Mouse (Mus musculus) G1E-ER4 (cell line): ENCODE measurements around the gene Stard9. TPM values are rescaled to one million over a fixed set of nuclear protein-coding genes. Genes with fewer than 3 reads are reported as not detected.

ENCODE experiments used
- GATA1 ChIP-seq: IDR thresholded peaks from one replicate; pipeline ENCODE4 v1.8.0; 2012; ENCODE audit warnings: low read length, inconsistent platforms
- polyA plus RNA-seq: library from polyadenylated mRNA; stranded (reverse); fragments of >175 nt; gene quantifications from 2 replicates; pipeline ENCODE4 v1.2.3, GENCODE M21; 2012

Stard9 gene
- polyA plus RNA-seq, 1 experiment, result 0.26 TPM

DNA sequence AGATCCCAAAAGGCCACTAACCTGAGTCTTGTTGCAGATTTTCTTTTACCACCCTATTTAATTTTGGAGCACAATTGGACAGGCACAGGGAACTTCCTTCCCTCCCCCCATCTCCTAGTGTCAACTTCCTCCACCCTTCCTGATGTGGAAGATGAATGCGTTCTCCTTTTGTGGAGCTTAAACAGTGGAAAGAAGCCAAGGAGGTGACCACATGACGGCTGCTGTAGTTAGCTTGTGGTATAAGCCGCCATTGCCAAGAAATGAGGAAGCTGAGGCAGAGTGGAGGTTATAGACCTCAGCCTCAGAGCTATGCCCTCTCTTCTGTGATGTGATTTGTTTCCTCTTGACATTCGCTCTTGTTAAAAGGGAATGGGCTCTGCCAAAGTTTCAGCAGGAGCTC lies 3.0 kb downstream of the Stard9 start:
- no peak for TF ChIP-seq GATA1

DNA sequence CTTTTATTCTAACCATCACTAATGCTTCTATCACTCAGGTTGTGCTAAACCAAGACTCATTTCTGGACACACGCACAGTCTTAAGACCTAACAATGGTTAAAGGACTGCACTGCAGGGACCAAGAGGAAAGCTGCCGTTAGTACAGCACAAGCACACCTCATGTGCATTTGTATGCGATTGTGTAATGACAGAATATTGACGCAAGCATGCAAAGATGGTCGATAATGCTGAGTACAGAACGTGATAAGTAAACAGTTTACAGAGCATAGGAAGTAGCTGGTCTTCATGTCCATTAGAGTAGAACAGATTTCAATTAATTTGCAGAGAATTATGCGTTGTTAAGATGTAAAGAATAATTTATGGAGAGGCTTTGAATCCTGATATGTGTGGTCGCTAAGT lies 11.9 kb downstream of the Stard9 start:
- TF ChIP-seq GATA1, result no peak

GRCm38 (mm10) chr2:120643836-120644235 lies 14.9 kb downstream of the Stard9 start:
- no peak for TF ChIP-seq GATA1

GRCm38 (mm10) chr2:120646777-120647176 lies 17.9 kb downstream of the Stard9 start:
- no peak for TF ChIP-seq GATA1

DNA sequence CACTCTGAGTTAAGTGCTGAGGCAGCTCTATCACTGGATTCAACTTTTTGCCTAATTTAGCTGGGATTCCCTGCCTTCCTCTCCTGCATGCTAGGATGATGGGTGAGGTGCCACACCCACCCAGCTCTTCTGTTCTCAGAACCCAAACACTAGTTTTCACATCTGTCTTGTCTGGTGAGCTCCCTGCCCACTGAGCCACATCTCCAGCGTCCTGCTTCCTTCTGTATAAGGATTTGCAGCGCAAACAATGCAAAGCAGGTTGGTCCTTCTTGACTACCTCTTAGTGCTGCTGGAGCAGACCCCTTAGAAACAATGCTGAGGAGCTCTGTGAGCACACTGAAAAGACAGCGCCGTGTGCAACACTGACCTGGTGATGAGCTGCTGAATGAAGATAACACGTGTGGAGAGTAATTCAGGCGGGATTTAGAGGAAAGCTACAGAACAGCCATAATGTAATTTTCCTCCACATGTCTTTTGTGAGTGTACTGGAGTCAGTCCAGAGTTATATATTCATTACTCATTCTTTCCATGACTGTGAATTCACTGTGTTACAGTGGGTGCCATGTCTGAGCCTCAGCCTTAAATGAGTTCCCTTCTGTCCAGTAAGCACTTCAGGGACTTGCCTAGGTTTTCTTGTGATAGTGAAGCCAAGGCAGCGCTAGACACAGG lies 23.5 kb downstream of the Stard9 start:
- TF ChIP-seq GATA1, result no peak

GRCm38 (mm10) chr2:120652925-120653284 lies 24.0 kb downstream of the Stard9 start:
- TF ChIP-seq GATA1, result no peak

DNA sequence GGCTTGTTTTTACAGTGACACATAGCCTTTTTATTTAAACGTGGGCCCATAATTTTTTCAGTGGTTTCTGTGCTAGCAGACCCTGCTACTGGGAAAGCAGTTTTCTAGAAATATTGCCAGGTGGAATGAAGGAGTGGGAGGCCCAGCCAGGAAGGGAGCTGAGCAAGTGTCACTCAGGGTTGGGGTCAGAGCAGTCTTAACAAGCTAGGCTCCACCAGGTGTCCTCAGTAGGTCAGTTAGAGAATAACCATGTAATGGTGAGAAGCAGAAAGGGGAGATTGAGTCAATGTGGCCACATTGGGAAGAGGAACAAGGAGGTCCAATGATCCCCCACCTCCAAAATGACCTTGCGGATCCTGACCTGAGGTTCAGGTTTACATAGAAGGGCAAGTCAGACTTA lies 25.8 kb downstream of the Stard9 start:
- no peak for TF ChIP-seq GATA1

GRCm38 (mm10) chr2:120655905-120656304 lies 27.0 kb downstream of the Stard9 start:
- no peak for TF ChIP-seq GATA1

GRCm38 (mm10) chr2:120656711-120657110 lies 27.8 kb downstream of the Stard9 start:
- no peak for TF ChIP-seq GATA1

DNA sequence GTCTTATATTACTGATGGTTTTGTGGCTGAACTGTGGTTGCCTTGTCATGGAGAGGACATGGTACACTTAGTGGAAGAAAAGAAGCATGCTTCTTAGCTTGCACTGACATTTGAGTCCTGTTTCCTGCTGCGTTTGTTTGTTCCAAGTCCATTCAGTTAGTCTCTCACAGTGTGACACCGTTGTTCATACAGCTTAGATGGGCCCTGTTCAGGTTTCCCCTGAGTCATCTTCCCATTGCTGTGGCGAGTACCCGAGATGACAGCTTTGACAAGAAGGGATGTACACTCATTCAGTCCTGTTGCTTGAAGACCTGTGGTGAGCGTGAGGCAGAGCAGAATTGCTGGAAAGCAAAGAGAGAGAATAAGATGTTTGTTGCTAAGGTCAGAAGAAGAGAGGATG lies 29.6 kb downstream of the Stard9 start:
- TF ChIP-seq GATA1, result no peak

GRCm38 (mm10) chr2:120659318-120659717 lies 30.4 kb downstream of the Stard9 start:
- TF ChIP-seq GATA1, result no peak

GRCm38 (mm10) chr2:120660486-120661078 lies 31.7 kb downstream of the Stard9 start:
- peak; percentile 97 for TF ChIP-seq GATA1

DNA sequence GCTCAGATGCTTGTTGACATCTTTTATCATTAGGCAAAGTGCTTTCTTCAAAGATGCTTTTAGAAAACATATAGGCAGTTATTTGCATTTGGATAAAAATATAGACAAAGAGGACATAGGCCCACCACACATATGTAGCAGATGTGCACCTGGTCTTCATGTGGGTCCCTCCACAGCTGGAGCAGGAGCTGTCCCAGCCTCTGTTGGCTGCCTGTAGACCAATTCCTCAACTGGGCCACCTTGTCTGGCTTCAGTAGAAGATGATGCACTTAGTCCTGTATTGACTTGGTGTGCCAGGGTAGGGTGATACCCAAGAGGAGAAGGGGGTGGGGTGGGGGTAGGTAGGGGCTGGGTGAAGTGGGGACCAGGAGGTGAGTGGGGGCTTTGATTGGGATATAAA lies 33.8 kb downstream of the Stard9 start:
- TF ChIP-seq GATA1, result no peak

- TF ChIP-seq GATA1, result no peak
Observed at GRCm38 (mm10) chr2:120663491-120664154, 34.7 kb downstream of the Stard9 start.

DNA sequence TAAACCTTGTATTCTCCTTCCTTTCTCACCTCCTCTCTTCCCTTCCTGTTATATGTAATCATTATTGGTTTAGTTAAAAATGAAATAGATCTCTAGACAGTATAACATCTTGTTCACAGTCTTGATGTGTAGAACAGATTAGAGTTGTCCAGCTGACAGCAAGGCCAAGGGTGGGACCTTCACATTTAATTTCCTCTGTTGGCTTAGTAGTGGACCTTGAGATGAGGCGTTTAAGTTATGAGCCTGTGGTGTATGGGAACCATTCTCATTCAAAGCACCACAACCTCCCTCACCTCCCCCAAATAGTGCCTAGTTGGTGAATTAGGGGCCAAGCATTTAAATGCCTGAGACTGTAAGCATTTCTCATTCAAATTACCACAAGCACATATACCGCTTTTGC lies 38.5 kb downstream of the Stard9 start:
- TF ChIP-seq GATA1, result no peak

- TF ChIP-seq GATA1, result no peak
Observed at GRCm38 (mm10) chr2:120670253-120670652, 41.3 kb downstream of the Stard9 start.

DNA sequence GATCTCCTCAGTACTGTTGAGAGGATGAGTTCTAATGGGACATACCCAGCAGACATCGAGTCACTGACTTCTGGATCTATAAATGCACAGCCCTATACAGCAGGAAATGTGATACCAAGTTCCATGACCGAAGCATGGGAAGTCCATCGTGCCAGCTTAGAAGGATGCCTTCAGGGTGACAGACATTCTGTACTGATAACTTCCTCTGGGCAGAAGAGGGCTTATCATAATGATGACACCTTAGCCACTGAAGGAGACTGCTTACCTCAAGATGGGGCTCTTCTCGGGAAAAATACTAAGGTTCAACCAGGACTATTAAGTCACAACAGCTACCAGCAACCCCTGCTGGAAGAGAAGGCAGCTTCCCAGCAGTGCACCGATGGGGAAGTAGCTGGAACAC lies 68.8 kb downstream of the Stard9 start:
- TF ChIP-seq GATA1, result no peak
